Mouse (Mus musculus) ES-E14 (cell line): ENCODE measurements around the gene Dlgap1. TPM values are rescaled to one million over a fixed set of nuclear protein-coding genes. Genes with fewer than 3 reads are reported as not detected.

Experiments used
- DNase-seq: peaks from one replicate; pipeline ENCODE4 v3.0.0-alpha.2; 2013; ENCODE audit warnings: low read depth, low spot score
- H3K27ac ChIP-seq: 2 replicates; pipeline ENCODE4 v1.5.1; 2012; ENCODE audit warnings: low read depth, mild to moderate bottlenecking, low read length, moderate library complexity, mixed read lengths; ENCODE audit not compliant: poor library complexity, insufficient read depth, severe bottlenecking
- H3K36me3 ChIP-seq: 2 replicates; pipeline ENCODE4 v1.6.1; 2012; ENCODE audit warnings: mild to moderate bottlenecking, low read length, moderate library complexity, mixed read lengths; ENCODE audit not compliant: control insufficient read depth, poor library complexity, insufficient read depth, severe bottlenecking
- H3K4me1 ChIP-seq, 2 experiments: fragments of 150-350 bp in 1 of 2; sonication (generic) in 1 of 2; 2 replicates each; pipeline ENCODE4 v1.6.1; 2012; ENCODE audit warnings: low read length in 2 of 2, mild to moderate bottlenecking in 1 of 2, mixed read lengths in 1 of 2; ENCODE audit not compliant: control insufficient read depth in 2 of 2, insufficient read depth in 2 of 2, poor library complexity in 1 of 2
- H3K4me3 ChIP-seq, 2 experiments: fragments of 150-350 bp in 1 of 2; sonication (generic) in 1 of 2; 2 replicates each; pipeline ENCODE4 v1.5.1; 2012; ENCODE audit warnings: low read length in 2 of 2, low read depth in 1 of 2, mild to moderate bottlenecking in 1 of 2, mixed read lengths in 1 of 2; ENCODE audit not compliant: insufficient read depth in 1 of 2, poor library complexity in 1 of 2, severe bottlenecking in 1 of 2
- H3K9ac ChIP-seq: 2 replicates; pipeline ENCODE4 v1.6.1; 2012; ENCODE audit warnings: low read depth, mild to moderate bottlenecking, low read length, mixed read lengths; ENCODE audit not compliant: poor library complexity, insufficient read depth, severe bottlenecking
- H3K9me3 ChIP-seq: fragments of 150-350 bp; sonication (generic); 2 replicates; pipeline ENCODE4 v1.6.1; 2012; ENCODE audit warnings: low read depth, mild to moderate bottlenecking, low read length; ENCODE audit not compliant: control insufficient read depth, insufficient read depth
- CHD2 ChIP-seq: IDR thresholded peaks from 2 replicates; pipeline ENCODE4 v1.6.1; 2014; ENCODE audit warnings: mild to moderate bottlenecking, low read depth, low read length, inconsistent platforms
- HCFC1 ChIP-seq: IDR thresholded peaks from 2 replicates; pipeline ENCODE4 v1.6.1; 2012; ENCODE audit warnings: low read length, inconsistent platforms, borderline replicate concordance; ENCODE audit not compliant: insufficient read depth
- MAFK ChIP-seq: IDR thresholded peaks from 2 replicates; pipeline ENCODE4 v1.6.1; 2014; ENCODE audit warnings: mild to moderate bottlenecking, low read depth, low read length, inconsistent platforms; ENCODE audit not compliant: insufficient read depth
- ZC3H11A ChIP-seq: IDR thresholded peaks from 2 replicates; pipeline ENCODE4 v1.6.1; 2012; ENCODE audit warnings: low read depth, mild to moderate bottlenecking, inconsistent platforms, low read length, borderline replicate concordance
- ZNF384 ChIP-seq: IDR thresholded peaks from 2 replicates; pipeline ENCODE4 v1.6.1; 2012; ENCODE audit warnings: low read depth, low read length, inconsistent platforms
- in situ Hi-C, 2 experiments: fragments of 600-800 bp; cut with MboI; formaldehyde crosslinking; loops; one replicate each; pipeline ENCODE4 v1.15.1; 2025; ENCODE audit warnings: low sequenced_read_pairs in 2 of 2, inconsistent platforms in 1 of 2; ENCODE audit not compliant: unreplicated experiment in 2 of 2
- total RNA-seq: library from RNA; depleted of rRNA; stranded (reverse); fragments of 300-350 nt; gene quantifications from 2 replicates; pipeline ENCODE4 v1.2.3, GENCODE M21; 2012

The Dlgap1 gene
- total RNA-seq, 1 experiment, result 0.94 TPM

- Histone ChIP-seq H3K36me3 (no peaks in the 10 kb centered on the region), H3K27ac (no peak overlapping the region), H3K4me1 (no peaks in the 10 kb centered on the region), H3K4me3 (no peak overlapping the region), H3K9ac (no peak overlapping the region), H3K9me3 (no peaks in the 10 kb centered on the region)
- in situ Hi-C loops, result no loop called here
- no peak for DNase-seq
- TF ChIP-seq MAFK (no peak), CHD2 (no peak), ZNF384 (no peak), HCFC1 (no peak), ZC3H11A (no peak)
Observed at GRCm38 (mm10) chr17:70397708-70398107, 428.8 kb downstream of the Dlgap1 start.

GRCm38 (mm10) chr17:70401909-70402308 lies 433.0 kb downstream of the Dlgap1 start:
- no peaks in the 10 kb centered on the region for H3K36me3 ChIP-seq
- H3K4me1 ChIP-seq, result peaks cover 3% of the 10 kb centered on the region in 2 experiments; a peak in 2 of 4 replicates
- TF ChIP-seq ZNF384 (no peak), HCFC1 (no peak), MAFK (no peak), CHD2 (no peak), ZC3H11A (no peak)
- in situ Hi-C loops, result no loop called here
- H3K27ac ChIP-seq, result no peak overlapping the region
- no peak overlapping the region for H3K4me3 ChIP-seq
- H3K9ac ChIP-seq, result no peak overlapping the region
- H3K9me3 ChIP-seq, result no peaks in the 10 kb centered on the region
- DNase-seq, result no peak

GRCm38 (mm10) chr17:70403750-70404149 lies 434.9 kb downstream of the Dlgap1 start:
- no peaks in the 10 kb centered on the region for H3K9me3 ChIP-seq

GRCm38 (mm10) chr17:70414202-70414601 lies 445.3 kb downstream of the Dlgap1 start:
- DNase-seq, result no peak
- Histone ChIP-seq H3K36me3 (no peaks in the 10 kb centered on the region), H3K4me3 (no peak overlapping the region), H3K27ac (no peak overlapping the region), H3K9me3 (no peaks in the 10 kb centered on the region), H3K4me1 (no peaks in the 10 kb centered on the region), H3K9ac (no peak overlapping the region)
- TF ChIP-seq CHD2 (no peak), MAFK (no peak)
- in situ Hi-C loops, result no loop called here

More at GRCm38 (mm10) chr17:70403750-70404149, 434.9 kb downstream of the Dlgap1 start:
- no peak overlapping the region for H3K4me3 ChIP-seq
- no peaks in the 10 kb centered on the region for H3K36me3 ChIP-seq
- in situ Hi-C loops, result no loop called here
- TF ChIP-seq CHD2 (no peak), HCFC1 (no peak), ZNF384 (no peak), MAFK (no peak), ZC3H11A (no peak)
- H3K4me1 ChIP-seq, result peaks cover 3% of the 10 kb centered on the region in 2 experiments; a peak in 2 of 4 replicates
- DNase-seq, result peak; percentile 56
- no peak overlapping the region for H3K9ac ChIP-seq
- H3K27ac ChIP-seq, result no peak overlapping the region

GRCm38 (mm10) chr17:70427866-70428265 lies 459.0 kb downstream of the Dlgap1 start:
- Histone ChIP-seq H3K36me3 (no peaks in the 10 kb centered on the region), H3K27ac (no peak overlapping the region), H3K4me1 (no peaks in the 10 kb centered on the region; a peak in 1 of 4 replicates), H3K4me3 (no peak overlapping the region), H3K9ac (no peak overlapping the region), H3K9me3 (no peaks in the 10 kb centered on the region)
- in situ Hi-C loops, result no loop called here
- no peak for DNase-seq
- TF ChIP-seq ZC3H11A (no peak), HCFC1 (no peak), CHD2 (no peak), ZNF384 (no peak), MAFK (no peak)
